ENCODE assay signal across 11 mouse cellular contexts in genomic region chr17:6713944-6714343, GRCm38 (mm10). TPM values are rescaled to one million over a fixed set of nuclear protein-coding genes. Genes with fewer than 3 reads are reported as not detected.
"Had no signal": no experiment of that assay in that cellular context is flagged by ENCODE, and none has a peak within 500 bp of the region (broad histone marks: within the 10 kb centered on the region; RNA-seq: fewer than 3 reads in every experiment).

No protein-coding gene starts in this region.

RNA-seq across cellular contexts. Expression of gene Sytl3, which starts 55.1 kb away (rescaled TPM):
- polyA plus RNA-seq: limb, embryonic 10.5 days; limb, embryonic 11.5 days; limb, embryonic 12.5 days; limb, embryonic 13.5 days; liver, adult 2 months; liver, embryonic 11.5 days; liver, embryonic 12.5 days; midbrain, embryonic 11.5 days; midbrain, embryonic 12.5 days; myocyte; neural tube, embryonic 11.5 days had no signal
